Mouse (Mus musculus) olfactory bulb, adult 2 months (tissue): ENCODE data around the gene Arhgap22.

ENCODE experiments used
- CTCF ChIP-seq: fragments of 200-500 bp; IDR thresholded peaks from 2 replicates; pipeline ENCODE4 v1.5.1; 2012; ENCODE audit warnings: low read depth, mild to moderate bottlenecking, low read length, moderate library complexity; ENCODE audit not compliant: insufficient read depth
- POLR2A ChIP-seq: fragments of 200-500 bp; IDR thresholded peaks from 2 replicates; pipeline ENCODE4 v1.6.1; 2012; ENCODE audit warnings: mild to moderate bottlenecking, low read depth, low read length, moderate library complexity; ENCODE audit not compliant: insufficient read depth

GRCm38 (mm10) chr14:33278374-33278773 is 64.5 kb downstream of the Arhgap22 start:
- TF ChIP-seq CTCF: no peak
- no peak for TF ChIP-seq POLR2A
